Mouse (Mus musculus): ENCODE measurements around the gene Cog7.

The Cog7 gene

DNA sequence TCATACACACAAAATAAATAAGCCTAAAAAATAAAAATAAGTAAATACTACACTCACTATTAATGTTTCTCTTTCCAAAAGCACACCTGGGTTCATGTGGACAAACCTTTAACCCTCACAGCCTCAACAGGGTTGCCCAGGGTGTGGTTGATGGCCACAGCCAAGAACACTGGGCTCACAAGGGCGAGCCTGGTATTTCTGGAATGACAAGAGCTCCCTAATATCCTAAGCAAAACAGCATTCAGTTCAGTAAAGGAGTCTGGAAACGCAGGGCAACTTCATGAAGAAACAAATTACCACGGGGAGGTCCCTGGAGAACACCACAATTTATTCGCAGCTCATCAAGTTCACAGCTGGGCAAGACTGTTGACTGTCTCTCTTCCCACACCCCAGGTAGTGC, 34.0 kb downstream of the Cog7 start:
- DNase-seq: no peak

DNA sequence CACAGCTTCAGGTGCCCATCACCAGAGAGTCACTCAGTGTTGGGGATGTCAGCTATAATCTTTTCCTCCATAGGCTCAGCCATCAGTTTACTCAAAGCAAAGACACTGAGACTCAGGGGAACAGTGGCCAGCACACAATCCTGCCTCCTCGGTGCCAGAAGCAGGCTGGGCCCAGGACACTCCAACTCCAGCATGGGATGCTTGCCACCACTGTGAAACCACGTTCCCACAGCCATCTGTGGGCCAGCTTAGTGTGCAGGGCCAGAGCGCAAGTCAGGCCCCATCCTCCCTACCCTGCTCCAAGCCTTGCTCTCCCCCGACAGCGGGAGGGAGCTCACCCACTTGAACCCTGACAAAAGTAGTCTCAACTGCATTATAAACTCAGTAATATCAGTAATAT, 35.3 kb downstream of the Cog7 start:
- DNase-seq: no peak

DNA sequence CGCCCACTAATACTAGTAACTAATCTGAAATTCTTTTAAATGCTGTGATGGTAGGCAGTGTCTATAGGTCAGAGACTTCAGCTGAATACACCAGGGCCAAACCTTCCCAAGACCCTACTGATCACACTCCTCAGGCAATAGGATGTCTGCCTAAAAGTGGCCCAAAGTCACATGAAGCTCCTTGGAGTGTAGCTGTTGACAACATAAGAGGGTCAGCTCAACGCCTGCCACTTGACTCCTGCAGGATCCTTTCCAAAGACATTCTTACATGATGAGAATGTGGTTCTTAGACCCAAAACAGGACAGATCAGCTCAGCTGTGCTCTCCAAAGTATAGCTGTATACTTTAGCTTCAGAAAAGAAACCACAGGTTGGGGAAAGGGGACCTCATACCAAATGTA, 39.1 kb downstream of the Cog7 start:
- no peak for DNase-seq

DNA sequence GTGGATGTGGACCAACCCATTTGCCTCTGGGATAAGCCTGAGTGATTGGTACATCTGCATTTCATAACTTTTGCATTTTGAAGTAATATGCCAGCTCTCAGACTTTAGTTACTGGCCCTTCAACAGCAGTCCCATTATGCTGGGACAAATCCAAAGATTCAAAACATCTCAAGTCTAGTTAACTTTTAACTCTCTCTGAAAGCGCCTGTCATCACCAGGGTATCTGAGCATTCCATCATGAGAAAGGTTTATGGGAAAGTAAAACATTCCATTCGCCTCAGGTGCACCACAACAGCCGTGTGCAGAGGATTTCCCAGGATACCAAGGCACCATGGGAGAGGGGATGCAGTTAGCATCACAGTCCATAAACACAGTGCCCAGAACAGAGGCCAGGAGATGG, 39.9 kb downstream of the Cog7 start:
- DNase-seq: no peak

DNA sequence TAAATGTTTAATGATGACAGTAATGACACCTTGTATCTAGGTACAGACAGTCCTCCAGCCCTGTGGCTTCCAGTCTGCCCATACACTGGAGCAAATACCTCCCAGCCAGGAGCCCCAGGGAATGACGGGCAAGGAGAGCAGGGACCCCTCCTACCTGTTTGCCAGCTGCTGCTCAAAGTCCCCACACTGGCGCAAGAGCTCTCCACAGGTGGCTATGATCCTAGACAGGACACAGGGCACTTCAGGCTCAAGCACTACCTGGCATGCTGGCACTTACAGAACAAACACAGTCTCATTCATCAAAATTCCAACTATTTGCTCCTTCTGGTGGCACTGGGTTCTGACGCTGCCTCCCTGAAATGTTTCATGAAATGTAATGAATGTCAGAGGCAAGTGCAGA, 40.5 kb downstream of the Cog7 start:
- no peak for DNase-seq

DNA sequence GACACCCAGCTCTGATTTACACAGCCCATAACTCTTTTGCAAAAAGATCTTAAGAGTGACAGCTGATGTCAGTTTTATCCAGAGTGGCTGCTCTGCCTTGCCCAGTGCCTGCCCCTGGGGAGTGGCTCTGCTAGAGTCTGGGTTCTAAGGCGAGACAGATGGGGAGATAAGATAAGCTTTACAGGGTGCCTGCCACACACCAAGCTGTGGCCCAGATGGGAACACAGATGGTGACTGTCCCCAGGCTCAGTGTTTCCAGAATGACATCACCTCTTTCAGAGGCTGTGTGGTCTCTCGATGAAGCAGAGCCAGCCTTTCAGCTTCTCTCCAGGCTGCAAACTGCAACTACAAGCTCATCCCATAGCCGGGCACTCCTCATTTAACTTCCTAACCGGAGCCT, 41.8 kb downstream of the Cog7 start:
- no peak for DNase-seq

DNA sequence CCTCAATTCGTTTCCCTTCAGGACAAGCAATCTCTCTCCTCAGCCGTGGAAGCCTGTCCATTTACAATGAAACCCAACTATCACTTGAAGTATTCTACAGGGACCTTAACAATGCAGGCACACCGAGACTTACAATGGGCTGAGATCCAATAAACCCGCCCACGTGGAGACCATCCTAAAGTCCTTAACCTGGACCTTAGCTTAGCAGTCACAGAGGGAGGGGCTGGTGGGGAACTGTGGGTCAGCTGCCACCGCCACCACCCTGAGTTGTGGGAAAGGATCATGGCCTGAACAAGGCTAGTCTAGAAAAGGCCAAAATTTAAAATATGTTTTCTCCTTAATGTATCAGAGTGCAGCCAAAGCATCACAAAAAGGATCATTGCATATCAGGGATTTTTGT, 42.3 kb downstream of the Cog7 start:
- no peak for DNase-seq

DNA sequence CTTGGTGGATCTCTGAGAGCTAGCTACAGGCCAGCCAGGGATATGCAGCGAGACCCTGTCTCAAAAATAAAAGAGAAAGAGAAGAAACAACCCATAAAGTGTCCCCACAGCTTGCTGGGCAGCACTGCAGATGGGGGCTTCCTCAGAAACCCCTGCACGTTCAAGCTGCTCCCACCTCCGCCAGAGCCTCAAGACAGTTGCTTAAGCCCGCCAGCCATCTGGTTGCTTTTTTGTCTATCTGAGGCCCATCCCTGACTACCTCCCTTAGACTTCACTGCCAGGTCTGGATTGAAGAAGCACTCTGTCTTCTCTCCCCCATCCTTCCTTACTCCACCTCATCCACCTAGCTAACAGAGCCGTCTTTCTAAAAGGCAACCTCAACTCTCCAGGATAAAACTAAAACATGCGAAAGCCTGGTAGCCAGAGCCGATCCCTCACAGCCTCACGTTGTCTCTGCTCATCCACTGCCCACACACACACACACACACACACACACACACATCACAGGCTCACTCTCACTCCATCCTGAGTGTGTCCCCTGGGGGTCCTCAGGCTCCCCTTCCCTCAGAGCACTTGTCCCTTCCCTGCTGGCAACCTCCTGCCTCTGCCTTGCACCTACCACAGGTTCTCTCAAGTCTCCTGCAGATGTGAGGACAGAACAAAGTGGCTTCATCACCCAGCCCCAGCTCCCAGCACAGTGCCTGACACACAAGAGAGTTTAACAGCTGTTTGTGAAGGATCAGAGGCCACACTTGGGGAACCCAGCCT, 43.2 kb downstream of the Cog7 start:
- no peak for DNase-seq

DNA sequence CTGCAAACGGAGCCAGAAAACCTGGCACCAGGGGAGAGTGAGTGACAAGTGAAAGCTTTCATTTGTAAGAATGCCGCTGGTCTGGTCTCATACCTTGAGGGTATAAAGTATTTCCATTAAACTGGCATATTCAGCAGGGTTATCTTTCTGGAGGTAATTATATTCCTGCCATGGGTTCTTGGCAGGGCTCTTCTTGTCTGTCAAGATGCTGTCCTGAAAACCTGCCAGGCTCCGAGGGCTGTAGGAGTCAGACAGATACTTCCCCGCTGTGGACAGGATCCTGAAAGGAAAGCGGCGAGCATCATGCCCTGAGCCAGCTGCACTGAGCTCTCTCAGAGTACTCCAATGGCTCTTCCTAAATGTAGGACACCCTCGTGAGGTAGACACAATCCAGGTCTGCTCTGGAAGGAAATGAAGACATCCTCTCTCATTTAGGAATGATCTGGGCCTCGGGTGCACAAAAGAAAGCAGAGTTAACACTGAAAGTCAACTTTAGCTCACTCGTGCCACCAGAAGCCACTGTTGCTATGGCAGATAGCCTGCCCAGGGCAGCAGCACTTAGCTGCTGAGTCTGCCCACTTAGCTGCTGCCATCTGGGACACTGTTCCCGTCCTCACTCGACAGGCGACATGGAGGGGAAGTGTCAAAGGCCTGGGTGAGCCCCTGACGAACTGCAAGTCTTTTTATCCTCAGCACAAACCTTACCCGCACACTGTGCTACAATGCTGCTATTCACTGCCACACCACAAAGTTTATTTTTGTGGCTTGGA, 44.5 kb downstream of the Cog7 start:
- no peak for DNase-seq

DNA sequence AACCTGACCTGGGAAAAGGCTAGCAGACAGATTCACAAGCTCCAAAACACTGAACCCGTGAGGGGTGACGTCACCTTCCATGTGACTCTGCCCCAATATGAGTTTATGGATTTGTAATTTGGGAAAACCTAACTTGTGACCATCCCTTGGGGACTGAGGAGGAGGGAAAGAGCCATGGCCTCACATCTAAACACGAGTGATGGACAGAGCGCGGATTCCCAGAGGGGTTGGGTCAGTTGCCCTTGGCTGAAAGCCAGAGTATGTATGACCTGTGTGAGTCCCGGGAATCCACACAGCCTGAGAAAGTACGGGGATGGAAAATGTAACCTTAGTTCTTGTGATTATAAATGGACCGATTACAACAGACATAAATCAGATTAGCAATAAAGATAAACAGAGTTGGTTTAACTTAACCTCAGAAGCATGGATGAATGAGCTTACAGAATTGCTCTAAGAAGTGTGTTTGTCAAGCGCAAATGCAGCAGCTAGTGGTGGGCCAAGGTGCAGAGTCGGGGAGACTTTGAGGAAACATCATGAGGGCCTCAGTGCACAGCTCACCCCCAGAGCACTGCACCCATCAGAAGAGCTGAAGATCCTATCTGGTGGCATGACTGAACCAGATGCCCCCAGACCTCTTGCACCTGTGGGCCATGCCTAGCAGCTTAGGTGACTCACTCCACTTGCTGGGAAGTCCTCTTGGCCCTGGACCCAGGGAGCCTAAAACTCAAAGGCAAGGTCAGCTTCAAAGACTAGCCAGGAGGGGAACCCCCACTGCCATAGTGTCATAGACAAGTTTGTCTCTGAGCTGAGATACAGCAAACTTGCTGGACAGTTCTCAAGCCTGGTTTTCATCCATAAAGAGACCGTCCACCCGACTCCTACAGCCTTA, 45.4 kb downstream of the Cog7 start:
- DNase-seq: no peak

DNA sequence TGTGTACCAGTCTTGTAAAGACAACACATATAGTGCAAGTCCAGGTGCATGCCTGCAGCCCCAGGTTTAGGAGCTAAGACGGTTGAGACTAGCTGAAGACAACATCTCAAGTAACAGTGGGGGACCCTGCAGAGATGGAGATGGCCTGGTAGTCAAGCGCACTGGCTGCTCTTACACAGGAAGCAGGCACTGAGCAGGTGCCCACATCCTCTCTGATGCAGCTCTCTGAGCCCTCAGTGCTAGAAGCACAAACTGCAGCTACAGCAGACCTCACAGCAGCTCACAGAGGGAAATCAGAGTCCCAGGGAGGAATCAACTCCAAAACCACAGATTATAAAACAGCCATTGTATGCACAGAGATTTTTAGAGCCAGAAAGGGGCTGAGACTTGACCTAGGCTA, 47.2 kb downstream of the Cog7 start:
- DNase-seq: no peak

DNA sequence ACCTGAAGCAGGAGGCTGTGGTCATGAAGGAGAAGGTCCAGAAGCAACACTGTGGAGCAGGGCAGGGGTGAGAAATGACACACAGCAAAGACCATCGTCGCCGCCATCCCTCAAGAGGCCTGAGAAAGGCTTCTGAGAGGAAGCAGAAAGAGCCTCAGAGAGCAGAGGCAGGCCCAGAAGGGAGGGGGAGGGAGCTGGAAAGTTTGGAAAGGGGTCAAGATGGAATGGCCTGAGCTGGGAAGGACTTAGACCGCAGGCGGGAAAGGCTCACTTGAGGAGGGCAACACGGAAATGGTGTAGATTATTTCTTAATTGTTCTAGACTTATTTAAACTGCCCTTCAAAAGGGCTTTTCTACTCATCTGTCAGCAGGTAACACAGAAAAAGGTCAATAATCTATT, 47.8 kb downstream of the Cog7 start:
- DNase-seq: no peak

DNA sequence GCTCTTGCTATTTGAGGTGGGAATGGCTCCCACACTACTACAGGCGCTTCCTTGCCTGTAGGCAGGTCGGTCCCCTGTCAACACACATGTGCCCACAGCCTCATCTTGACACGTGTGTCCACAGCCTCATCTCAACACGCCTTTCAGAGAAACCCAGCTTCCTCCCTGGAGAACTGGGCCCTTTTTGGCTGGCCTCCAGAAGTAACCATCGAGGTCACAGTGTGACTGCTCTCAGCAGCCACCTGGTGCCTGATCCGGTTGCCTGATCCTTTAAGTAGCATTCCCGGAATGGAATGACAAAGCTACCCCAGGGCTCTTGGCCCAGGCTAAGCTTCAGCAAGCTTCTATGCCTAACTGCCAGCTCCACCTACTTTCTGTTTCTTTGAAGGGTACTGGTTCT, 50.3 kb downstream of the Cog7 start:
- DNase-seq: no peak

DNA sequence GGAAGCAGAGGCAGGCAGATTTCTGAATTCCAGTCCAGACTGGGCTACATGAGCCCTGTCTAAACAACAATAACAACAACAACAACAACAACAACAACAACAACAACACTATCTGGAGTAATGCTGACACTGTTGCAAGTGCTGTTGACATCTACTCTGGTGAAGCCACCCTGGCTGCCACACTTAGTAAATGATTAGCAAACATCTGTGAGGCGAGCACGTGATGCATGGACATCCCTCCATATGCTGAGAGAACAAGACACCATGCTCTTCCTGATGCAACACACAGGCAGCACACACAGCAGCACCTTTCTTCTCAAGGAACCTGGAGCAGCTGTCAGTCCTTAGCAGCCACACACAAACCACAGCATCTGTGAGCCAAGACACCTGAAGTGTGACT, 53.6 kb downstream of the Cog7 start:
- DNase-seq: no peak

DNA sequence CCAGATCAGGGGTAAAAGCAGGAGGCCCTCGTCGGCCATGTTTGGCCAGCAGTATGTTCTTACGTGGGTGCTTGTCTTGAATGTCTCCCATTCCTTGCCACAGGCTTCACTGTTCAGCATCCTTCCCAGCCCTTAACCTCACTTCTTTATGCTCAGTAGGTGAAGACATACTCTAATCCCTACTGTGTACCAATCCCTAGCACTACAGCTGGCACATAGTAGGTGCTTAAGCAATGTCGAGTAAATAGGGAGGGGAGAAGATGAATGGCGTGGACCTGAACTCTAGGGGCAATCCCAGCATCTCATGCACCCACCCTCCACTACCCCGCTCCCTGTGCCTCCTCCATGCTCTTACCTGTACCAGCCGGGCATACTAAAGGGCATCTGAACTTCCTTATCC, 57.1 kb downstream of the Cog7 start:
- no peak for DNase-seq

DNA sequence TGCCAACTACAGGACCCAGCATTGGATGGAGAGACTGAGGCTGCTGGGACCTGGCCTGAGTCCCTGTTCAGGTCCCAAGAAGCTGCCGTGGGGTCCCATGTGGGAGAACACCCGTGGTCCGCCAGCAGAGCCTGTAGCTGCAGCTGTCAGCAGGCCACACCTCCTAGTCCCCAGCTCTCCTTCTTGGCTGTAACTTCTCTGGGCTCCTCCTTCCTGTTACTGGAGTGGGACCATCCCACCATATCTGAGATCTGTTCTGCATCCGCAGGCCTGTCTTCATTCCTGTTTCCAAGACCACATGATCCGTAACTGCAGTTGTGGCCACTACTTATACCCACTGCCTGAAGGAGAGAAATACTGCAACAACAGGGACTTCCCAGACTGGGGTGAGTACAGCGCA, 67.6 kb downstream of the Cog7 start:
- no peak for DNase-seq

DNA sequence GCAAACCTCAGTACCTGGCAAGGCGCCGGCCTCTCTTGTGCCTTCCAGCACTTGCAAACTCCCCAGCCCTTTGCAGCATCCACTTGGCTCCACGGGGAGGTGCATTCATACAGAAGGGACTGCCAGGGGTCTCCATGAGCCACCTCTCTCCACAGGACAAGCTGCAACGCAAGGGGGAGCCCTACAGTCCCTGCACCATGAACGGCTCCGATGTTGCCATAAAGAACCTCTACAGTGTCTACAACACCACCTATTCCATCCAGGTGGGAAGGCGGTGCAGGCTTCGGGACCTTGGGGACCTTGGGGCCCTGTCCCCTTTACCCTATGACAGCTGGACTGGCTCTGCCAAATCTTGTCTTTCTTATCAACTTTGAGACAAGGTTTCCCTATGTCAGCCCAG, 69.3 kb downstream of the Cog7 start:
- DNase-seq: no peak

DNA sequence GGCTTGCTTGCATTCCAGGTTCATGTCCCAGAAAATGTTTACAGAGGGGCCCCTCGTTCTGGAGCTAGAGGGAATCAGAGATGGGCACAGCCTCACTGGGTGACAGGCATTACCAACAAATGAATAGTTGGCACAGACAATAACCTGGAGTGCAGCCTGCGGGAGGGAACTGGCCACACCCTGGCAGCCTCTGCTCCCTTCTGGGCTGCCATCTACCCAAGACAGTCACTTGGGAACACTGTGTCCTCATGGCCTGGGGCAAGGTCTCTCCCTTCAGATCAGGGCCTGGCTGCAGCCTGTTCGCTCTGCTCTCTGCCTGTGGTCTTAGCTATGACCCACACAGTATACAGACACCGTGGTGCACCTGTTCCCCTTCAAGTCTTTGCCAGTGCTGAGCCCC, 74.6 kb downstream of the Cog7 start:
- DNase-seq: no peak

DNA sequence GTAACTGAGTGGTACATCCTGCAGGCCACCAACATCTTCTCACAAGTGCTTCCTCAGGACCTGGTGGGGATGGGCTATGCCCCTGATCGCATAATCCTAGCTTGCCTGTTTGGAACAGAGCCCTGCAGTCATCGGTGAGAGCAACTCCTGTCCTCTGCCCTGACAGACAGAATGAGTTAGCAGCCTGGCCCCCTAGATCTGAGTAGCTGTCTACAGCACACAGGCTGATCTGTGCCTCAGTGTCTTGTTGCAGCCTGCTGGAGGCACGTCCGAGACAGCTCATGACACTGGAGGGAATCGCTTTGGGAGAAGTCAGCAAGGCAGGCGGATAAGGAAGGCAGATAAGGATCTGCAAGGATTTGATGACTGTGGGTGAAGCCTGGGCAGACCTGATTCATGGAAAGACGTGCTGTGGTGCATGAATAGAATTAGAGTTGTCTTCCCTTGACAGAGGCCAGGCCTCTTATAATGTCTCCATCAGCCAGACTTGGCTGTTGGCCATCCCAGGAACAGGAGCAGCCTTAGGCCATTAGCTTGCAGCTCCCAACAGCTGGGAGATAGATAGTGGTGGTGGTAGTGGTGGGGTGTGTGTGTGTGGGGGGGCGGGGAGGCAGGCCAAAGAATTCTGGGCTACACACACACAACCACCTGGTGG, 78.6 kb downstream of the Cog7 start:
- no peak for DNase-seq

DNA sequence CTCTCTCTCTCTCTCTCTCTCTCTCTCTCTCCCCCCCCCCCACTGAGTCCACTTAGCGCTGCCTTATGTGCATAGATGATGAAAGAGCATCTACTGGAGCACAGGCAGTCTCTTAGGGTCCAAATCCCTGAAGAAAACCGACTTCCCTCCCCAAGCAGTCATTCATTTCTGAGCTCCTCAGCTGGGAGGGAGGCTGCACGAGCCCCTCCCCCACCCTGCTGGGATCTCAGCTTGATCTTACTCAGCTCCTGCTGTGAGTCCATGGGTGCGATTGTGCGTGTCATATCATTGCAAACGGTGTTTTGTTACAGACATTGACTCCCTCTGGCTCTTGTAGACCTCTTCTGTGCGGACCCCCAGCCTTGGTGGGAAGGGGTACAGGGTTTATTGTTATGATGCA, 81.6 kb downstream of the Cog7 start:
- no peak for DNase-seq

DNA sequence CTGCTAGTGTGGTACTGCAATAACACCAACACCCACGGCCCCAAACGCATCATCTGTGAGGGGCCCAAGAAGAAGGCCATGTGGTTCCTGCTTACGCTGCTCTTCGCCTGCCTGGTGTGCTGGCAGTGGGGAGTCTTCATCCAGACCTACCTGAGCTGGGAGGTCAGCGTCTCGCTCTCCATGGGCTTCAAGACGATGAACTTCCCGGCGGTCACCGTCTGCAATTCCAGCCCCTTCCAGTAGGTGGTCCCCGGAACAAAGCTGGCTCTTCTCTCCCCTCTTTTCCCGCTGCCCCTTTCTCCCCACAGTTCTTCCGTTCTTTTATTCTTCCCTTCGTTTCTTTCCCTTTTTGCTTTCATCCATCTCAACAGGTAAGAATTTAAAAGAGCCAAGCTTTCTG, 82.2 kb downstream of the Cog7 start:
- peak; percentile 37 to 39 for DNase-seq

DNA sequence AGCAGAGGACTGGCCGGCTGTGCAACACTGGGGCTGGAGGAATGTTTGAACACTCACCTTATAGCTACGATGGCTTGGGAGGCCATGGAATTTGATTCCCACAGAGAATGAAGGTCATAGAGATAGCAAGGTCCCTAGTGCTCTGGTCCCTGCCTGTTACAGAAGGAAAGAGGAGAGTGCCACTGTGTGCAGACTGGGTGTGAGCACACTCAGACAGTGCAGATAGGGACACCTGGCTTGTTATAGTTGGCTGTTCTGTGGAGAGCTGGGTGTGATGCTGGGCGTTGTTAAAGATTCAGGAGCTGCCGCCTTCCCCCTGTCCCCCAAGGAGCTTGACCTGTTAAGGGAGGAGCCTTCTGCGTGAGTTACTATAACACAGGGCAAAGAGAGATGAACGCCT, 84.8 kb downstream of the Cog7 start:
- DNase-seq: no peak

All from B cell, adult 2 months (primary cell).